9 mouse cellular contexts compared by ENCODE assay signal in the genomic region with DNA sequence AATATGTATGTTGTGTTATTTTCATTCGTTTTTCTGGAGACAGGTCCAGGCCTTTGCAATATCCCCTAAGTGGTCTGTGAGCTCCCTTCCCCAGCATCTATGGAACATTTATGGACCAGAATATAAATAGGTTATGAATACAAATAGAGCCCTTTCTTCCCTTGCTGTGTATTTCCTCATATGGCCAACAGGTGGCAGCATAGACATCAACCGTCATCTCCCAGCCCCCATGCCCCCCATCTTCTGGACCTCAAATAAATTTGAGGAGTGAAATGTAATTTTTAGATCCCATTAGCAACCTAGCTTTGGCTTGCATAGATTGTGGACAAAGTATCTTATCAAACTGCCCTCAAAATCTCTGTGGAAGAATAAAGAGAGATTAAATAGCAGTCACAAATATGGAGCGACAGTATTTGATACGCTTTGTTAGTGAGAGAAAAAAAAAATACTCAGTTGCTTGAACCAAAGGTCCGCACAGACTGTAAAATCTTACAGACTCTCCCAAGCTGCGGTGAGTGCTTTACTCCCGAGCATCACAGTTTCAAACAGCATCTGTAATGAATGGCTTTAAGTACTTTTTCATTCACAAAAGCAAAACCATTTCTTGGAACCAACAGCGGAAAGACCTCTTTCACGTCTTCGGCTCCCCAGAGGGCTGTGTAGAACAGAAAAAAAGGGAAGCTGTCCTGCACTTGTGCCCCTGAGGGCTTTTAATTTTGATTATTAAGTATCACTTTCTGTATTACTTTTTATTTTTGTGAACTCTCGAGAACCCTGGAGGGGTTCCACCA.
DNase-seq lines count a peak whose midpoint lies in the region; ATAC-seq and TF ChIP-seq lines count a peak whose summit lies in the region.
"Had no signal": no experiment of that assay in that cellular context is flagged by ENCODE, and none has a peak within 500 bp of the region (broad histone marks: within the 10 kb centered on the region; RNA-seq: fewer than 3 reads in every experiment).

No protein-coding gene starts in this region.

- H3K36me3 ChIP-seq in myocyte (ENCODE audit: control insufficient read depth, insufficient read depth), result no peaks in the 10 kb centered on the region
- H3K36me3 ChIP-seq: limb, embryonic 13.5 days had no signal

- H3ac ChIP-seq in myocyte (ENCODE audit: control insufficient read depth, insufficient read length), result no peak overlapping the region

- WGBS in cerebellum, adult 2 months, result 54% methylated on average over 11 of the region's 11 CpGs

- no peak overlapping the region for H3K4me3 ChIP-seq in cerebellum, adult 2 months (replicated peaks; ENCODE audit: insufficient read depth, low read depth, low read length)
- no peak overlapping the region for H3K4me3 ChIP-seq in left cerebral cortex, adult 2 months
- H3K4me3 ChIP-seq in myocyte, result no peak overlapping the region
- H3K4me3 ChIP-seq: limb, embryonic 13.5 days had no signal

- no peaks in the 10 kb centered on the region for H3K27me3 ChIP-seq in cerebellum, adult 2 months (ENCODE audit: control insufficient read depth, insufficient read depth, low read length)
- no peaks in the 10 kb centered on the region for H3K27me3 ChIP-seq in myocyte (ENCODE audit: control insufficient read depth, insufficient read depth, insufficient read length)
- H3K27me3 ChIP-seq: limb, embryonic 13.5 days had no signal

- no peaks in the 10 kb centered on the region for H3K4me1 ChIP-seq in cerebellum, adult 2 months (ENCODE audit: control insufficient read depth, insufficient read depth, low read length)

- peak in 1 of 2 experiments; percentile 8 for DNase-seq in cerebellum, adult 2 months
- no peak for DNase-seq in cerebellum, adult 11-12 months
- no peak for DNase-seq in left cerebral cortex, adult 2 months (ENCODE audit: extremely low spot score in 1 of 2, low spot score in 2 of 2)
- no peak for DNase-seq in left cerebral cortex, adult 11 months (ENCODE audit: low spot score)
- DNase-seq in gastrocnemius, postnatal 14 days, result no peak
- DNase-seq in frontal cortex, postnatal 36 days (ENCODE audit: low spot score in 2 of 2), result no peak

- intact Hi-C loops in left cerebral cortex, adult 2 months (cut with DNase I), result loop anchor here (5.0 kb wide), 1 partner anchor 99 kb away; no protein-coding TSS in a partner anchor
- intact Hi-C loops in gastrocnemius, postnatal 14 days (cut with DNase I; ENCODE audit: low total_unique reads), result loop anchor here (10.0 kb wide), 1 partner anchor 498 kb away; no protein-coding TSS in a partner anchor

- TF ChIP-seq CTCF in cerebellum, adult 2 months (IDR thresholded peaks at IDR 0.05; ENCODE audit: borderline replicate concordance, insufficient read depth, low read depth, low read length), result peak; percentile 54; the same call in 1 of the 2 replicates
- peak; percentile 78 for TF ChIP-seq CTCF in left cerebral cortex, adult 2 months (IDR thresholded peaks at IDR 0.05)

- no peaks in the 10 kb centered on the region for H3K79me2 ChIP-seq in myocyte (ENCODE audit: control insufficient read depth, insufficient read depth)

- peak overlapping the region; percentile 44 for H3K4me2 ChIP-seq in myocyte (ENCODE audit: low read depth)
- H3K4me2 ChIP-seq: limb, embryonic 13.5 days had no signal

- no peak overlapping the region for H3K27ac ChIP-seq in cerebellum, adult 2 months (ENCODE audit: insufficient read depth, low read length)
- H3K27ac ChIP-seq in left cerebral cortex, adult 2 months, result no peak overlapping the region
- H3K27ac ChIP-seq: limb, embryonic 13.5 days had no signal

- TF ChIP-seq POLR2A in cerebellum, adult 2 months (IDR thresholded peaks at IDR 0.05; ENCODE audit: borderline replicate concordance, insufficient read depth, low read length), result no peak
- no peak for TF ChIP-seq POLR2A in myocyte (IDR thresholded peaks at IDR 0.05; ENCODE audit: insufficient read length, low read depth)

- peak; percentile 54; the same call in 1 of the 2 replicates for ATAC-seq in common myeloid progenitor, adult 5-6 weeks (replicated peaks; ENCODE audit: low read depth, poor library complexity, severe bottlenecking)

TF ChIP-seq in myocyte, 11 proteins besides CTCF, POLR2A, EP300 and RAD21:
- no peak for TF ChIP-seq MYOD1 (IDR thresholded peaks at IDR 0.05; ENCODE audit: control insufficient read depth in 1 of 3, insufficient read length in 2 of 3, low read depth in 2 of 3)
- no peak for TF ChIP-seq MYOG (IDR thresholded peaks at IDR 0.05; ENCODE audit: control insufficient read depth in 1 of 3, insufficient read depth in 1 of 3, insufficient read length in 2 of 3, low read depth in 2 of 3)
- no peak for TF ChIP-seq POLR2AphosphoS2 (IDR thresholded peaks at IDR 0.05; ENCODE audit: insufficient read length, low read depth)
- TF ChIP-seq E2F4 (IDR thresholded peaks at IDR 0.05; ENCODE audit: insufficient read depth), result no peak
- no peak for TF ChIP-seq USF1 (IDR thresholded peaks at IDR 0.05; ENCODE audit: low read depth)
- TF ChIP-seq MAX (IDR thresholded peaks at IDR 0.05; ENCODE audit: low read depth), result no peak
- no peak for TF ChIP-seq TCF3 (IDR thresholded peaks at IDR 0.05; ENCODE audit: insufficient read length, low read depth)
- TF ChIP-seq REST (IDR thresholded peaks at IDR 0.05; ENCODE audit: insufficient read depth, insufficient read length), result no peak
- no peak for TF ChIP-seq TCF12 (IDR thresholded peaks at IDR 0.05; ENCODE audit: insufficient read depth, poor library complexity, severe bottlenecking)
- TF ChIP-seq CEBPB (IDR thresholded peaks at IDR 0.05; ENCODE audit: insufficient read depth, poor library complexity, severe bottlenecking), result no peak
